Mouse (Mus musculus) embryonic facial prominence, embryonic 14.5 days (tissue): ENCODE measurements at regions not wholly inside any gene's neighbourhood (a gene's known extent, or its start where the extent isn't known, plus 50 kb on each side); places are given as distances from the start of the nearest gene placed in this dataset.

ENCODE experiments used
- ATAC-seq: fragments of 200-750 bp; cut with Nextera tagmentation; 2 replicates; pipeline ENCODE4 v1.8.0; 2017; ENCODE audit warnings: low read depth, moderate number of reproducible peaks, moderate TSS enrichment
- DNase-seq: peaks from one replicate; pipeline ENCODE4 v3.0.0-alpha.2; 2015; ENCODE audit warnings: low spot score
- H3K27ac ChIP-seq: fragments of 300-500 bp; sonication (generic); replicated peaks from 2 replicates; pipeline ENCODE4 v1.5.1; 2014; ENCODE audit warnings: low read depth, mild to moderate bottlenecking, low read length, moderate library complexity
- H3K27me3 ChIP-seq: fragments of 300-500 bp; sonication (generic); replicated peaks from 2 replicates; pipeline ENCODE4 v1.6.1; 2014; ENCODE audit warnings: low read length; ENCODE audit not compliant: control insufficient read depth, insufficient read depth
- H3K36me3 ChIP-seq: fragments of 300-500 bp; sonication (generic); 2 replicates; pipeline ENCODE4 v1.6.1; 2014; ENCODE audit warnings: low read length, mixed read lengths; ENCODE audit not compliant: control insufficient read depth, insufficient read depth
- H3K4me1 ChIP-seq: fragments of 300-500 bp; sonication (generic); 2 replicates; pipeline ENCODE4 v1.6.1; 2014; ENCODE audit warnings: antibody characterized with exemption, low read length; ENCODE audit not compliant: control insufficient read depth, insufficient read depth
- H3K4me2 ChIP-seq: fragments of 300-500 bp; sonication (generic); 2 replicates; pipeline ENCODE4 v1.6.1; 2014; ENCODE audit warnings: low read depth, mild to moderate bottlenecking, low read length, moderate library complexity, mixed read lengths
- H3K4me3 ChIP-seq: fragments of 300-500 bp; sonication (generic); 2 replicates; pipeline ENCODE4 v1.5.1; 2014; ENCODE audit warnings: low read depth, mild to moderate bottlenecking, low read length
- H3K9ac ChIP-seq: fragments of 300-500 bp; sonication (generic); 2 replicates; pipeline ENCODE4 v1.6.1; 2014; ENCODE audit warnings: low read depth, mild to moderate bottlenecking, low read length, moderate library complexity, mixed read lengths
- H3K9me3 ChIP-seq: fragments of 300-500 bp; sonication (generic); 2 replicates; pipeline ENCODE4 v1.6.1; 2016; ENCODE audit warnings: low read length; ENCODE audit not compliant: control insufficient read depth
- WGBS: fragments of 180-500 bp; shearing (Covaris S2); extraction: QIAGEN DNeasy Blood & Tissue Kit; methylation state at CpG from one replicate; pipeline ENCODE4 v1.1.7; 2014; 5-methylcytosine and 5-hydroxymethylcytosine counted together

DNA sequence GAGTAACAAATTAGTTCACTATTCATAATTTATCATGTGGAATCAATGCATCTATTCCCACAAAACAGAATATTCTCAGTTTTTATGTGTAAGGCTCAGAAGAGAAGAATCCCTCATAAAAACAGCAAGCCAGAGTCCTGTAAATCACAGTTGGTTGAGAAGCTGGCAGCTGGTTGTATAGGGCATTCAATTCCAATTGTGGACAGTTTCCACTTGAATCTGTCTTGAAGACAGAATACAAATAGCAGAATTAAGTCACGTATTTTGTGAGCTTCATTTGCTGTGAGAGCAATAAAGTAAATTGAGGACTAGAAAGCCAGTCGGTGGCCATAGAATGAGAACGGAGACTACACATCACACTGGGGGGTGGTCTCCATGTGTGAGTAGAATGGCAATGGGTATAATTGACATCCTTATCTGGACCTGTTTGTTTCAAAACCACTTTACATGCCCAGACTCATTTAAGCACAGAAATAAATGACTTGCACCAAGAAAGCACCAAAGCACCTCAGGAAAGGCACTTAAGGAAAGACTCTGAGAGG, 63.4 kb upstream of the Adcy2 start:
- no peaks in the 10 kb centered on the region for H3K9me3 ChIP-seq
- 86% methylated on average over 3 of the region's 3 CpGs for WGBS
- no peak for DNase-seq

DNA sequence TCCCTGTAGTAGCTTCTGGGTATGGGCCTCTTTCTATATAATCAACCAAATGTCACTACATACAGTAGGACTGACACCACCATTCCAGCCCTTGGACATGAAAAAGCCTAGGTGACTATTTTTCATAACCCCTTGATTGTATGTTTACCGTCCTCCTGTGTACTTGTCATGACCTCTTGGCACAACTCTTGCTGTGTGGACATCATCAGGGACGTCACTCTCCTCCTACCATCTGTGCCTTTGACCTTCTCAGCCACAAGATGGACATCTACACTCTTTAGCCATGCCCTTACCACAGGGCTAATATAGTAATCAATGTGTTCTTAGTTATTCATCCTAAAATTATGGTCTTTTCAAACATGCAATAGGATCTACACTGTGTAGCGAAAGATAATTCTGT, 62.1 kb upstream of the Adcy2 start:
- DNase-seq (no peak), ATAC-seq (no peak)
- H3K36me3 ChIP-seq = no peaks in the 10 kb centered on the region
- H3K27ac ChIP-seq = no peak overlapping the region
- H3K4me2 ChIP-seq = no peak overlapping the region
- H3K4me1 ChIP-seq = no peaks in the 10 kb centered on the region
- no peaks in the 10 kb centered on the region for H3K27me3 ChIP-seq
- H3K9ac ChIP-seq = no peak overlapping the region
- H3K9me3 ChIP-seq = no peaks in the 10 kb centered on the region
- WGBS = 73% methylated on average over 3 of the region's 3 CpGs
- H3K4me3 ChIP-seq = no peak overlapping the region

More for the DNA sequence above, 63.4 kb upstream of the Adcy2 start:
- H3K9ac ChIP-seq = no peak overlapping the region
- H3K27me3 ChIP-seq = no peaks in the 10 kb centered on the region
- no peak overlapping the region for H3K4me3 ChIP-seq
- no peaks in the 10 kb centered on the region for H3K36me3 ChIP-seq
- H3K4me1 ChIP-seq = no peaks in the 10 kb centered on the region
- H3K4me2 ChIP-seq = no peak overlapping the region
- ATAC-seq = no peak
- no peak overlapping the region for H3K27ac ChIP-seq
